Mouse (Mus musculus): ENCODE measurements around the gene Chrm1. TPM values are rescaled to one million over a fixed set of nuclear protein-coding genes. Genes with fewer than 3 reads are reported as not detected.
A peak's percentile ranks its signal among the peaks of the same experiment; 100 is the strongest.

The Chrm1 gene
- total RNA-seq (2014; rRNA removed): 1.3 and 2.4 TPM in 2 replicates
- 0.80 and 0.88 TPM in 2 replicates for polyA plus RNA-seq (2015; fragmentation: Nextera tagmentation; extraction: Ambion mirVana)

- Histone ChIP-seq H3K27me3 (ENCODE audit: insufficient read depth, low read length) (no peaks in the 10 kb centered on the region), H3K9ac (replicated peaks; ENCODE audit: low read length) (0 out of 2 replicates have a peak within 1 kb of the TSS, but pooled peaks have one; percentile 21), H3K9me3 (ENCODE audit: low read length) (no peaks in the 10 kb centered on the region), H3K36me3 (ENCODE audit: insufficient read depth, low read length) (no peaks in the 10 kb centered on the region), H3K4me1 (ENCODE audit: insufficient read depth, low read length) (peaks cover 15% of the 10 kb centered on the region), H3K4me3 (ENCODE audit: low read length) (peak within 1 kb of the TSS; percentile 8; the same call in 1 of the 2 replicates), H3K27ac (no peak within 1 kb of the TSS), H3K4me2 (ENCODE audit: low read depth, low read length) (peak within 1 kb of the TSS; percentile 95)
- WGBS: 62% methylated on average over 9 of the region's 9 CpGs
- DNase-seq (ENCODE audit: low spot score) (no peak), ATAC-seq (no peak)
- no peak for TF ChIP-seq CTCF (IDR thresholded peaks at IDR 0.05; ENCODE audit: low read depth)
Observed at GRCm38 (mm10) chr19:8663360-8663839, at the start of gene Chrm1. Gene Chrm1 (plus strand): TSS chr19:8663789.

GRCm38 (mm10) chr19:8614343-8614742, 49.2 kb upstream of the Chrm1 start:
- no peak overlapping the region for H3K27ac ChIP-seq
- H3K4me1 ChIP-seq (ENCODE audit: insufficient read depth, low read length): no peaks in the 10 kb centered on the region
- no peak overlapping the region for H3K9ac ChIP-seq (replicated peaks; ENCODE audit: low read length)
- H3K27me3 ChIP-seq (ENCODE audit: insufficient read depth, low read length): no peaks in the 10 kb centered on the region
- TF ChIP-seq CTCF (IDR thresholded peaks at IDR 0.05; ENCODE audit: low read depth): no peak
- DNase-seq (ENCODE audit: low spot score) (peak; percentile 11), ATAC-seq (no peak)
- H3K4me2 ChIP-seq (ENCODE audit: low read depth, low read length): no peak overlapping the region
- H3K4me3 ChIP-seq (ENCODE audit: low read length): no peak overlapping the region
- WGBS: 66% methylated on average over 2 of the region's 2 CpGs
- H3K36me3 ChIP-seq (ENCODE audit: insufficient read depth, low read length): no peaks in the 10 kb centered on the region
- no peaks in the 10 kb centered on the region for H3K9me3 ChIP-seq (ENCODE audit: low read length)

GRCm38 (mm10) chr19:8616314-8616713, 47.3 kb upstream of the Chrm1 start:
- 77% methylated on average over 4 of the region's 4 CpGs for WGBS
- no peaks in the 10 kb centered on the region for H3K27me3 ChIP-seq (ENCODE audit: insufficient read depth, low read length)
- ATAC-seq (no peak), DNase-seq (ENCODE audit: low spot score) (no peak)
- H3K4me2 ChIP-seq (ENCODE audit: low read depth, low read length): no peak overlapping the region
- no peaks in the 10 kb centered on the region for H3K9me3 ChIP-seq (ENCODE audit: low read length)
- no peak for TF ChIP-seq CTCF (IDR thresholded peaks at IDR 0.05; ENCODE audit: low read depth)
- H3K36me3 ChIP-seq (ENCODE audit: insufficient read depth, low read length): no peaks in the 10 kb centered on the region
- no peaks in the 10 kb centered on the region for H3K4me1 ChIP-seq (ENCODE audit: insufficient read depth, low read length)
- no peak overlapping the region for H3K27ac ChIP-seq
- H3K9ac ChIP-seq (replicated peaks; ENCODE audit: low read length): no peak overlapping the region
- H3K4me3 ChIP-seq (ENCODE audit: low read length): no peak overlapping the region

- Histone ChIP-seq H3K27ac (no peak within 1 kb of the TSS), H3K4me3 (ENCODE audit: low read length) (no peak within 1 kb of the TSS), H3K9ac (replicated peaks; ENCODE audit: low read length) (no peak within 1 kb of the TSS), H3K4me1 (ENCODE audit: insufficient read depth, low read length) (no peaks in the 10 kb centered on the region), H3K4me2 (ENCODE audit: low read depth, low read length) (no peak within 1 kb of the TSS), H3K27me3 (ENCODE audit: insufficient read depth, low read length) (no peaks in the 10 kb centered on the region), H3K36me3 (ENCODE audit: insufficient read depth, low read length) (no peaks in the 10 kb centered on the region), H3K9me3 (ENCODE audit: low read length) (no peaks in the 10 kb centered on the region)
- DNase-seq (ENCODE audit: low spot score) (no peak), ATAC-seq (no peak)
- WGBS: 5% methylated on average over 7 of the region's 7 CpGs
- no peak for TF ChIP-seq CTCF (IDR thresholded peaks at IDR 0.05; ENCODE audit: low read depth)
Observed at GRCm38 (mm10) chr19:8617904-8618303, 45.7 kb upstream of the Chrm1 start, which contains the start of gene Slc22a6. Gene Slc22a6 (plus strand): TSS chr19:8618039.

- Histone ChIP-seq H3K27me3 (ENCODE audit: insufficient read depth, low read length) (no peaks in the 10 kb centered on the region), H3K27ac (no peak overlapping the region), H3K4me3 (ENCODE audit: low read length) (no peak overlapping the region), H3K4me1 (ENCODE audit: insufficient read depth, low read length) (no peaks in the 10 kb centered on the region), H3K36me3 (ENCODE audit: insufficient read depth, low read length) (no peaks in the 10 kb centered on the region), H3K9me3 (ENCODE audit: low read length) (no peaks in the 10 kb centered on the region), H3K4me2 (ENCODE audit: low read depth, low read length) (no peak overlapping the region), H3K9ac (replicated peaks; ENCODE audit: low read length) (no peak overlapping the region)
- DNase-seq (ENCODE audit: low spot score) (no peak), ATAC-seq (no peak)
- TF ChIP-seq CTCF (IDR thresholded peaks at IDR 0.05; ENCODE audit: low read depth): no peak
- 91% methylated on average over 7 of the region's 7 CpGs for WGBS
Observed at GRCm38 (mm10) chr19:8621098-8621497, 42.5 kb upstream of the Chrm1 start.

GRCm38 (mm10) chr19:8630249-8630648, 33.3 kb upstream of the Chrm1 start:
- no peaks in the 10 kb centered on the region for H3K27me3 ChIP-seq (ENCODE audit: insufficient read depth, low read length)
- no peak overlapping the region for H3K27ac ChIP-seq
- no peaks in the 10 kb centered on the region for H3K4me1 ChIP-seq (ENCODE audit: insufficient read depth, low read length)
- 80% methylated on average over 2 of the region's 2 CpGs for WGBS
- no peak overlapping the region for H3K4me3 ChIP-seq (ENCODE audit: low read length)
- no peaks in the 10 kb centered on the region for H3K36me3 ChIP-seq (ENCODE audit: insufficient read depth, low read length)
- no peak for TF ChIP-seq CTCF (IDR thresholded peaks at IDR 0.05; ENCODE audit: low read depth)
- H3K4me2 ChIP-seq (ENCODE audit: low read depth, low read length): no peak overlapping the region
- ATAC-seq: no peak
- no peaks in the 10 kb centered on the region for H3K9me3 ChIP-seq (ENCODE audit: low read length)
- DNase-seq (ENCODE audit: low spot score): no peak
- no peak overlapping the region for H3K9ac ChIP-seq (replicated peaks; ENCODE audit: low read length)

GRCm38 (mm10) chr19:8630826-8631225, 32.8 kb upstream of the Chrm1 start:
- Histone ChIP-seq H3K36me3 (ENCODE audit: insufficient read depth, low read length) (no peaks in the 10 kb centered on the region), H3K4me2 (ENCODE audit: low read depth, low read length) (no peak overlapping the region), H3K4me3 (ENCODE audit: low read length) (no peak overlapping the region), H3K9ac (replicated peaks; ENCODE audit: low read length) (no peak overlapping the region), H3K4me1 (ENCODE audit: insufficient read depth, low read length) (no peaks in the 10 kb centered on the region), H3K9me3 (ENCODE audit: low read length) (no peaks in the 10 kb centered on the region), H3K27me3 (ENCODE audit: insufficient read depth, low read length) (no peaks in the 10 kb centered on the region), H3K27ac (no peak overlapping the region)
- DNase-seq (ENCODE audit: low spot score) (no peak), ATAC-seq (no peak)
- TF ChIP-seq CTCF (IDR thresholded peaks at IDR 0.05; ENCODE audit: low read depth): no peak
- WGBS: 73% methylated on average over 6 of the region's 6 CpGs
